Mouse (Mus musculus): ENCODE measurements at regions not wholly inside any gene's neighbourhood (a gene's known extent, or its start where the extent isn't known, plus 50 kb on each side); places are given as distances from the start of the nearest gene placed in this dataset.

DNA sequence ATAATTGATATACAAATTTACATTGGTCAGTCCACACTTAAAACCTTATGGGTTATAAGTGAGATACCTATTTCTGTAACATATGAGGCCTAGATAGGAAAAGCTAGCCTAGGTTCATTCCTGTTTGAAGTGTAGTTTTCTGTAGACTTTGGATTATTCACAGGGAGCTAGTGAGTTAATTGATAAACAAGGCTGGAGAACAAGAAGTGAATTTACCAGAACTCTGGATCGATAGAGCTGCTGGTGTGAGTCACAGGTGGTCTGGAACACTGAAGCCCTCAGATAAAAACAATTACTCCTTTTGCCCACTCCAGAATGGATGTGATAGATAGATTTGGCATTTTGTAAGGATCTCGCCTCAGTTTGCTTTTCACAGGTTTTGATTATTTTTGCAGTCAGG is 62.0 kb upstream of the Rtl1 start:
- TF ChIP-seq EP300 (IDR thresholded peaks at IDR 0.05; ENCODE audit: insufficient read depth, low read depth, low read length), result no peak
- no peak for TF ChIP-seq CTCF (IDR thresholded peaks at IDR 0.05)
